Mouse (Mus musculus) spleen, adult 2 months (tissue): ENCODE results near the gene Gpr84. TPM values are rescaled to one million over a fixed set of nuclear protein-coding genes. Genes with fewer than 3 reads are reported as not detected.
A peak's percentile ranks its signal among the peaks of the same experiment; 100 is the strongest.

ENCODE experiments used
- DNase-seq, 2 experiments: peaks; one replicate each; pipeline versions ENCODE4 v3.0.0 to v3.0.0-alpha.2; 2012 to 2021; ENCODE audit warnings: low spot score in 2 of 2, low read depth in 1 of 2
- H3K27ac ChIP-seq: fragments of 200-500 bp; 2 replicates; pipeline ENCODE4 v1.5.1; 2012; ENCODE audit warnings: low read length, inconsistent platforms; ENCODE audit not compliant: insufficient read depth
- H3K27me3 ChIP-seq: fragments of 200-500 bp; 2 replicates; pipeline ENCODE4 v1.6.1; 2012; ENCODE audit warnings: mild to moderate bottlenecking, moderate library complexity, low read length, inconsistent platforms; ENCODE audit not compliant: control insufficient read depth, insufficient read depth
- H3K36me3 ChIP-seq: fragments of 200-500 bp; 2 replicates; pipeline ENCODE4 v1.6.1; 2012; ENCODE audit warnings: mild to moderate bottlenecking, low read length, inconsistent platforms; ENCODE audit not compliant: control insufficient read depth, insufficient read depth
- H3K4me1 ChIP-seq: fragments of 200-500 bp; 2 replicates; pipeline ENCODE4 v1.6.1; 2011; ENCODE audit warnings: inconsistent platforms; ENCODE audit not compliant: control insufficient read depth, insufficient read depth, insufficient read length
- H3K4me3 ChIP-seq: fragments of 200-500 bp; 2 replicates; pipeline ENCODE4 v1.5.1; 2011; ENCODE audit warnings: mild to moderate bottlenecking, inconsistent platforms; ENCODE audit not compliant: insufficient read depth, insufficient read length; ENCODE audit errors: extremely low read depth
- CTCF ChIP-seq: fragments of 200-500 bp; IDR thresholded peaks from 2 replicates; pipeline ENCODE4 v1.5.1; 2011; ENCODE audit warnings: mild to moderate bottlenecking, inconsistent platforms; ENCODE audit not compliant: insufficient read depth, insufficient read length, insufficient replicate concordance; ENCODE audit errors: extremely low read depth
- POLR2A ChIP-seq: fragments of 200-500 bp; IDR thresholded peaks from 2 replicates; pipeline ENCODE4 v1.6.1; 2011; ENCODE audit warnings: low read depth, low read length, inconsistent platforms
- WGBS: fragments of 180-500 bp; shearing (Covaris S2); methylation state at CpG from one replicate; pipeline ENCODE4 v1.1.7; 2018; 5-methylcytosine and 5-hydroxymethylcytosine counted together
- polyA plus RNA-seq: library from polyadenylated mRNA; depleted of rRNA; stranded (reverse); fragments of >200 nt; gene quantifications from 2 replicates; pipeline ENCODE4 v1.2.3, GENCODE M21; 2012; rRNA removed

The Gpr84 gene
- 0.33 and 0.49 TPM in 2 replicates for polyA plus RNA-seq

DNA sequence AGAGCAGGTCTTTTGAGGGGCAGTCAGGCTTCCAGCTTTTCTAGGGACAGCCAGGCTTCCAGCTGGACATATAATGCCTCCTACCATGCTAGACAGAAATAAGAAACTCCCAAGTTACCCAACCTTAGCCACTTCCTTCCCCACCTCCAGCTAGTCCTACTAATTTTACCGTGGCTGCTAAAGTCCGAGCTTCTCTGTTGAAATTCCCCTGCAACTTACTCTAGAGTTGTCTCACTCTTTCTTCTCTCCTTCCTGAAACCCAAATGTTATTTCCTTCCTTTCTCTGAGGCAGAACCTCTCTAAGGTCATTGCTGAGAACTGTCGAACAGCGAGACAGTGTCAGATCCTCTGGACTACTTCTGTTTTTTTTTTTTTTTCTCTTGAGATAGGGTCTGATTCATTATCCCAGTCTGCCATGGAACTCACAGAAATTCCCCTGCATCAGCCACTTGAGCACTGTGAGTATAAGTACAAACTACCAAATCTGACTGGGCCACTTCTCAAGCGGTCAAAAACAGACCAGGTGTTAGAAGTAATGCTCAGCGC, at the start of gene Gpr84:
Gene Gpr84 (minus strand): TSS at position 248 of the 546 bp plus-strand sequence.
- Histone ChIP-seq H3K36me3 (no peaks in the 10 kb centered on the region; the same call in 1 of the 2 replicates), H3K27me3 (no peaks in the 10 kb centered on the region), H3K4me1 (peaks cover 2% of the 10 kb centered on the region; the same call in 1 of the 2 replicates), H3K27ac (peak within 1 kb of the TSS; percentile 19; the same call in 1 of the 2 replicates), H3K4me3 (no peak within 1 kb of the TSS)
- no peak for DNase-seq
- 7% methylated on average over 6 of the region's 6 CpGs for WGBS
- TF ChIP-seq CTCF (no peak), POLR2A (no peak)

DNA sequence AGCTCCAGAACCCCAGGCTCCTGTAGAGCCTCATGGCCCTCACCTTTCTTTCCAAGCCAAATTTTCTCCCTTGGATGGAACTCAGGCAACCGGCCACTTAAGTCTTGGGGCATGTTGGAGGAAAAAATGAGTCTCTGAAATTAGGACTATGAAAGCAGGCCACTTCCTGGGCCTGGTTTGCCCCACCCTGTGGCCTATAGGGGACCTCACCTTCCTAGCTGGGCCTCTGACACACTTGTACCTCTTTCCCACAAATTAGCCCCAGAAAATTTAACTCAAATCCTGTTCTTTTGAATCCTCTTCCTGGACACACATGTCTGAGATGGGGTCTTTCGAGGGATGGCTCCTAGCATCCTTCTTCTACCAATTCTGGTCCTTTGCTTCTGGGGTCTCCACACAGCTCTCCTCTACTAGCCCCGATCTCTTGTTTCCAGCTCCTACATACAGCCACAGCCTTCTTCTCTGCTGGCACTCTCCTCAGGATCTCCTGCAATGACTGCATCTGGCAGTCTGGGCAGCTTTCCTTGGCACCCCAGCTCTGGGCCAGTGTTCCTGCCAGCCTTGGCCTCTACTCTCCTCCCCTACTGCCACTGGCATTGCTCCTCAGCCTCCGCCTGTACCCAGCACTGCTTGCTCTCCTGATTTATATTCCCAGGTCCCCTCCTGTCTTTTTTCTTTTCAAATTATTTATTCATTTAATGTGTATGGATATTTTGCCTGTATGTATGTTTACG, 49.6 kb upstream of the Gpr84 start:
- 84% methylated on average over 5 of the region's 5 CpGs for WGBS
- no peak for DNase-seq
- H3K27ac ChIP-seq: no peak overlapping the region
- H3K27me3 ChIP-seq: no peaks in the 10 kb centered on the region
- peaks cover 15% of the 10 kb centered on the region; the same call in 1 of the 2 replicates for H3K4me1 ChIP-seq
- no peaks in the 10 kb centered on the region for H3K36me3 ChIP-seq
- TF ChIP-seq CTCF (no peak), POLR2A (no peak)
- H3K4me3 ChIP-seq: no peak overlapping the region

DNA sequence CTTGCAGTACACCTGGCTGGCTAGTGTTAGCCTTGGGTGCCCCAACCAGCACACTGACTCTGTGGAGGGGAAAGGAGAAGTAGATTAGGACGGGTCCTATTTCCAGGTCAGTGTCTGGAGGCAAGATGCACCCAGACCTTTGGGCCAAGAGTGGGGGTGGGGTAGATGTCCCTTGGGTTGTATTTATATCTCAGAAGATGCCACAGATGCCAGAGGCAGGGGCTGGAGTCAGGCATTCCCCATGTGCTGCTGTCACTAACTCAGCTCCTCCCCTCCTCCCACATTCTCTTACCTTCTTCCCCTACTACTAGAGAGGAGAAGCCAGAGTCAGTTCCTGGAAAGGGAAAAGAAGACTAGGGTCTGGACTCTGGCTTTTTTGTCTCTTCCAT, 48.7 kb upstream of the Gpr84 start:
- H3K4me3 ChIP-seq: no peak overlapping the region
- DNase-seq: no peak
- no peaks in the 10 kb centered on the region for H3K36me3 ChIP-seq
- WGBS: 56% methylated on average over 1 of the region's 1 CpGs
- TF ChIP-seq CTCF (no peak), POLR2A (no peak)
- no peak overlapping the region for H3K27ac ChIP-seq
- no peaks in the 10 kb centered on the region for H3K27me3 ChIP-seq
- peaks cover 15% of the 10 kb centered on the region; the same call in 1 of the 2 replicates for H3K4me1 ChIP-seq

DNA sequence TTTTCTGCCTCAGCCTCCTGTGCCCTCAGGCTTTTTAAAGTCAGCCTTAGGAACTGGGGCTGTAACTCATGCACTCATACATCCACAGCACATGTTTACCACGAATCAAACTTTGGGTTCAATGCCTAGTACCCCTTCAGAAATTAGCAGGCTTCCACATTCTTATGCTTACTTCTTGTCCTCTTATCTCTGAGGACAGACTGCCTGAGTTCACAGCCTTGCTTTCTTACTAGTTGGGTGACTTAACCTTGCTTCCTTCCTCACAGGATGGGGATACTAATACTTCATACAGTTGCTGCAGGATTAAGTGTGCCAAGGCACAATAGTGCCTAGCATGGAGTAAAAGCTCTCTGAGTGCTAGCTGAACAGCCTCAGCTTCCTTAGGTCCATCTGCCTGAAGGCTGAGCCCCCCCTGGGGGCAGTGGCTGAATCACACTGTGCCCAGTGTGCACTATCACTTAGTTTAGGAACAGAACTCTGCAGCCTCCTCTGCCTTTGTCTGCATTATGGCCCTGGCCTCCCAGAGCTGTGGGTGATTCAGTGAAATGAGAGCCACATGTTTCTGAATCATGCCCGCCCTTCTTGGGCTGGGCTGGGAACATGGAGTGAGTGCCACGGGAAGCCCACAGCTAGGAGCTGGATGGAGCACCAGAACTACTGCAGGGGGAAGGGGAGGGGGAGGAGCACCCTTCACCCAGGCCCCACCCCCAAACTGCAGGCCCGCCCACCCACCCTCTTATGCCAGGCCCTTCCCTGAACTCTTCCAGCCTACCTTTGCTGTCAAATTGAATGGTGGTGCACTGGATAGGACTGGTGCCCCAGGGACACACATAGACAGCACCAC, 48.1 kb upstream of the Gpr84 start:
- WGBS: 57% methylated on average over 4 of the region's 4 CpGs
- H3K36me3 ChIP-seq: no peaks in the 10 kb centered on the region
- no peak overlapping the region for H3K27ac ChIP-seq
- no peaks in the 10 kb centered on the region for H3K27me3 ChIP-seq
- H3K4me1 ChIP-seq: peaks cover 15% of the 10 kb centered on the region; the same call in 1 of the 2 replicates
- no peak for DNase-seq
- no peak for TF ChIP-seq POLR2A
- no peak for TF ChIP-seq CTCF
- no peak overlapping the region for H3K4me3 ChIP-seq

DNA sequence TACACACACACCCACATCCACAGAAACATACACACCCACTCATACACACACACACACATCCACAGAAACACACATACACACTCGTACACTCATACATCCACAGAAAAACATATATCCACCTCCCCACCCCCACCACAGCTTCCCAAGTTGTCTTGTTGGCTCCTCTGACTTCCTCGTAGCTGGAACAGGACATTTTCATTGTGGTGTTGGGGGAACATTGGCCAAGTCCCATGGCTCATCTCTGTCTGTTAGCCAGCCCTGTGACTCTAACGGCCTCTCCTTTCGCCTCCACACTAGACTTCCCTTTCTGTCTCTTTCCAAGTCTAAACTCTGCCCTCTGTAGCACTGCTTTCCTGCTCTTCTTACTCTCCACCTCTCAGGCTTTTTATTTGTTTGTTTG, 47.4 kb upstream of the Gpr84 start:
- Histone ChIP-seq H3K4me3 (no peak overlapping the region), H3K4me1 (peaks cover 15% of the 10 kb centered on the region; the same call in 1 of the 2 replicates), H3K27me3 (no peaks in the 10 kb centered on the region), H3K27ac (no peak overlapping the region), H3K36me3 (no peaks in the 10 kb centered on the region)
- TF ChIP-seq CTCF (no peak), POLR2A (no peak)
- WGBS: 82% methylated on average over 4 of the region's 4 CpGs
- no peak for DNase-seq

DNA sequence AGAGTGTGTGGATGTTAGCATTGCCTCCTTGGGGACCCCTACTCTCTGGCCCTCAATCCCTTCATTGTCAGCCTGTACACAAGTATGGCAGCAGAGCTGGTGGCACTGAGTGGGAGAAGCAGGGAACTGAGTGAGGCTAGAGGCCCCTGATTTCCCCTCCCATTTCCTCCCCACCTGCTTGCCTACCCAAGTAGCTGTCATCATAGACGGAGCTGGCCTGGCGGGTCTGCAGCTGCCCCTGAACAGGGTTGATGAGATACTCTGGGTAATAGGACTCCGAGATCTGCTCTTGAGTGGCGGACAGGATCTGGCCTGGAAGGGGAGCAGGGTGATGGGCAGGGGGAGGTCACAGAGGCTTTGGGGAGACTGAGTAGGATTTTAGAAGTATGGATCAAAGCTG, 45.7 kb upstream of the Gpr84 start:
- Histone ChIP-seq H3K36me3 (no peaks in the 10 kb centered on the region), H3K4me3 (no peak overlapping the region), H3K27me3 (no peaks in the 10 kb centered on the region), H3K27ac (no peak overlapping the region), H3K4me1 (peaks cover 9% of the 10 kb centered on the region; the same call in 1 of the 2 replicates)
- 57% methylated on average over 4 of the region's 4 CpGs for whole genome bisulfite sequencing
- TF ChIP-seq POLR2A: no peak
- no peak for TF ChIP-seq CTCF
- DNase-seq: no peak

DNA sequence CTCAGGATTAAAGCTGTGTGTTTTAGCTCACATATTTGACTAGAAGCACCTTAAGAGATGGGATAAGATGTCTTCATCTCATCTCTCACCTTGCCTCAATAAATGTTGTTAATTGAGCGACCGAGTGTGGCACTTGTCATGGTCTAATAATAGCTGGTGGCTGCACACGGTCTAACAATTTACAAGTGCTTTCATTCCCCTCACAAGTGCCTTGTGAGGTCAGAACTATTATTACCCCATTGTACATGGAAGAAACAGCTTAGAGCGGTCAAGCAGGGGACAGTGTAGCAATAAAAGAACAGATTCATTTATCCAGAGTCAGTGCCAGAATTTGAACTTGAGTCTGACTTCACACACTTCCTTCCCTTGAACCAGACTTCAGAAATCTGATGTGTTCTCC, 45.0 kb upstream of the Gpr84 start:
- H3K36me3 ChIP-seq: no peaks in the 10 kb centered on the region
- H3K27me3 ChIP-seq: no peaks in the 10 kb centered on the region
- H3K4me3 ChIP-seq: no peak overlapping the region
- DNase-seq: no peak
- H3K4me1 ChIP-seq: peaks cover 7% of the 10 kb centered on the region; the same call in 1 of the 2 replicates
- no peak overlapping the region for H3K27ac ChIP-seq
- TF ChIP-seq CTCF: no peak
- no peak for TF ChIP-seq POLR2A
- WGBS: 57% methylated on average over 4 of the region's 4 CpGs
